Mouse (Mus musculus): ENCODE data around the gene Pkib.
A peak's percentile ranks its signal among the peaks of the same experiment; 100 is the strongest.

Gene Pkib

GRCm38 (mm10) chr10:57631896-57632867, at the start of gene Pkib:
TSS of gene Pkib (plus strand) at chr10:57631981.
- DNase-seq, result peak; percentile 18 to 33

DNA sequence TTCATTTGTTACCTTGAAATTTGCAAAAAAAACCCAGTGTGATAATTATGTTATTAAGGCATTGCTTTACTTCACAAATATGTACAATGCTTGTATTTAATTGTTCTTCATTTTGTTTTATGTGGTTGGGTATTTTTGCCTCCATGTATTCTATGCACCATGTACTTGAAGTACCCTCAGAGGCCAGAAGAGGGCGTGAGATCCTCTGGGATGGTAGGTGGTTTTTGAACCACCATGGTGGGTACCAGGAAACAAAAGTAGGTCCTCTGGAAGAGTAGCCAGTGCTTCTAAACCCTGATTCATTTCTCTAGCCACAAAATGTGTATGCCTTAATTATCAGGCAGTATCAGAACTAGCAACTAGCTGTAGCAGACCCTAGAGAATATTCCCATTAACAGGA, 47.9 kb upstream of the Pkib start:
- DNase-seq, result peak in 1 of 2 experiments; percentile 3

- no peak for DNase-seq
Observed at GRCm38 (mm10) chr10:57594266-57594665, 37.5 kb upstream of the Pkib start.

DNA sequence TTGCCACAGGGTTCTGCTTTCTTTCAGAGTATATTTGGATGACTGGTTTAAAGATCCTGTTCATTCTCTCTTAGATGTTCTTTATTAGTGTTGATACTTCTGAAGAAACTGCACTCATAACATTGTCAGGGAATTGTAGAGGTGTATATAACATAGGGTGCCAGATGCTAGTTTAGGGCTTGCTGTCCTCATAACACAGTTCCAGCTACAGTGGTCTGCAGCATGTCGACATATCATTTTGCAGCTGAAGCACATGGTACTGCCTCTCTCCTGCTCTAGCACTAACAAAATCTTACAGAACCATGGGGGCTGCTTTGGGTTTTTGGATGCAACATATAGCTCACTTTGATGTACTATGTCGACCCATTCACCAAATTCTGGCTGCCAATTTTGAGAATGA, 34.6 kb upstream of the Pkib start:
- DNase-seq, result no peak

- no peak for DNase-seq
Observed at GRCm38 (mm10) chr10:57602951-57603350, 28.8 kb upstream of the Pkib start.

DNA sequence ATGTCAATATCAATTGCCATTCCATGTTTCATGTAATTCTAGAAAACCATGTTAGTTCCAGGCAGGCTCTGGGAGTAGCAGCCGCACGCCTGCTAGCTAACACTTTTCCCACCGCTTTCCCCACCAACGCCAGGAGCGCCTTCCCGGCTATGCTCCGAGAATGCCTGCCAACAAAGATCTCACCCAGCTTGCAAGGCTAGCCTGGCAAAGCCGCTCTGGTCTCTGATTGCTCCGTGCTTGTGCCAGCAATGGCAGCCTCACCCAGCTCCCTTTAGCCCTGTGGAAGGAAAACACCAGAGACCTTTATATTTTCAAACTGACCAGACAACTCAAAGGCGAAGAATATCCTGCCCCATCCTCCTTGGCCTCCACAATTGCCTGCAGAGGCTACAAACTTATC, 8.5 kb upstream of the Pkib start:
- DNase-seq, result no peak

DNA sequence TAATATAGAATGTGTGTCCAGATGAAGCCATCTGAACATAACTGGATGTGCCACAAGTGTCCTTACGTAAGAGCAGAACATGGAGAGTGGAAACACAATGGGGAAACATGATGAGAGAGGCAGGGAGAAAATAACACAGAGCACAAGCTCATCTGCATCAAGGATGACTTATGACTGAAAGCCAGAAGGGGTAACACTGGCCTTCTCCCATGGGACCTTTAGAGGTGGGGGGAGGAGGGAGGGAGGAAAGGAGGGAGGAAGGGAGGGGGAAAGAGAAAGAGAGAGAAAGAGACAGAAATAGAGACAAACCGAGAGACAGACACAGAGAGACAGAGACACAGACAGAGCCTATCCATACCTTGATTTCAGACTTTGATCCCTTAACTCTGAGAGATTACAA, 4.0 kb upstream of the Pkib start:
- DNase-seq, result no peak

- no peak for DNase-seq
Observed at GRCm38 (mm10) chr10:57630557-57630956, 1.2 kb upstream of the Pkib start.

GRCm38 (mm10) chr10:57632868-57633240, 1.1 kb downstream of the Pkib start:
- no peak for DNase-seq

DNA sequence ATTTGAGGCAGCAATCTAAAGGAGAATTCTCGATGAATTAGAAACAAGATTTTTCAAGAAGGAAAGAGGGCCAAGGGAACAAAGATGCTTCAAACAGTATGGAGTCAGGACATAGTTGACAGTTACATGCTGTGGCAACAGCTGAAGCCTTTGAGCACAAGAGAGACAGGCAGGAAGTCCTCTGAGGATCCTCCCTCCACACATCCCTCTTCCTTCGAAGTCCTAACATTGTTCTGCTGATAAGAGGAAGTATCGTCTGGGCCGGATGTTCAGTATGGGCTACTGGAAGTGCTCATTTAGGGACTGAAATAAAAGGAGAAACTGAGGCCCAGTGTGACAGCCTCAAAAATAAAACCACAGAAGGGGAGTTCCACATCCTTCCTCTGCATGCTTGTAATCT, 5.2 kb downstream of the Pkib start:
- no peak for DNase-seq

DNA sequence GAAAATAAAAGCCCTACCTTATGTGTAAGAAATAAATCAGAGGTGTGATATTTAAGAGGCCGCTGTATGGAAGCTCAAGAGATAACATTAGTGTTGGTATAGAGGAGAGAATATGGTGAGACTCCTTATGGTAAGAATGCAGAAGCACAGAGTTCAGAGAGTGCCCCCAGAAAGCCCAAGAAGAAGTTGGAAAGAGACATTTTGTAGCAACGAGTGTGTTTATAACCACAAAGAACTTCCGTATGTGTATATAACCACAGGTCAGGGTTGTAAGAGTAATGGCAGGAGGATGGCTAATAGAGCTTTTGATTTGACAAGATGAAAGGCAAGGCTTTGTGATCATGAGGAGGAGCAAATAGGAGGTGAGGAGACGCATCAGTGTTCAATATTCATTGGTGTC, 6.5 kb downstream of the Pkib start:
- DNase-seq, result no peak

GRCm38 (mm10) chr10:57639540-57639939, 7.8 kb downstream of the Pkib start:
- no peak for DNase-seq

DNA sequence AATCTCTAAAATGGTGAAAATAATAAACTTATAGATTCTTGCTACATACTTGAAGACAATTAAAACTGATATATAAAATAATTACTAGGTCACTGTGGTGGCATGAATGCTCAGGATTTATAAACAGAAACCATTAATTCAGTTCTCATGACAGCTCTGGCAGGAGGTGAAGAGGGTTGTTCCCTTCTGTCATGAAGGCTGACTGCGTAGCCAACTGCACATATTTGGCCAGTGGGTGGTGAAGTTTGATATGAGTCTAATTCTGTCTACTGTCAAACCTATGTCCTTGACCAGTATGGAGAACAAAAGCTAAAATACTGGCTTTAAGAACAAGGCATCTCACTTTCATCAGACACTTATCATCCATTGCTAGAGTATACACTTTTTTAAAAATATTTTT, 21.5 kb downstream of the Pkib start:
- no peak for DNase-seq

- no peak for DNase-seq
Observed at GRCm38 (mm10) chr10:57660505-57660904, 28.7 kb downstream of the Pkib start.

- DNase-seq, result no peak
Observed at GRCm38 (mm10) chr10:57663758-57664157, 32.0 kb downstream of the Pkib start.

DNA sequence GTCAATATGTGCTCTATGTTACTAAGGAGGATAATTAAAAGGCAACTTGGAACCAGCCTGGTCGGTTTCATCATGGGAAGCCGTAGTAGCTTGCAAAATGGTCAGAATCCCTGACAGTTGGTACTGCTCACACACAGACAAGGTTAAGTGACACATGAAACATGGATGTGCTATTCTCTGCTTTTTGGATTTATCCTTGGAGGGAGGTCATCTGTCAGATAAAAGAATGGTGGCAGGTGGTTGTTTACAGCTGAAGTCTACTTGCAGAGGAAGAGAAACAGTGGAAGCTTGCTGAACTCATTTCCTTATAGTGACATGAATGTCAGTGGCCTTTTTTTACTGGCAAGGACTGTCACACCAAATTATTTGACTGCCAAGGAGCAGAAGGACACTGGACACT, 32.5 kb downstream of the Pkib start:
- no peak for DNase-seq

DNA sequence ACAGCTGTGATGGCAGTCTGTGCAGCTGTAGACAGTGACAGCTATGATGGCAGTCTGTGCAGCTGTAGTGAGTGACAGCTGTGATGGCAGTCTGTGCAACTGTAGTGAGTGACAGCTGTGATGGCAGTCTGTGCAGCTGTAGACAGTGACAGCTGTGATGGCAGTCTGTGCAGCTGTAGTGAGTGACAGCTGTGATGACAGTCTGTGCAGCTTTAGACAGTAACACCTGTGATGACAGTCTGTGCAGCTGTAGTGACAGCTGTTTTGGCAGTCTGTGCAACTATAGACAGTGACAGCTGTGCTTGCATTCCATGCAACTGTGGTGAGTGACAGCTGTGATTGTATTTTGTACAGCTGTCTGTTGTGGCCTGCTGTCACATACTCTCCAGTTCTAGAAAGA, 44.0 kb downstream of the Pkib start:
- no peak for DNase-seq

GRCm38 (mm10) chr10:57687999-57688398, 56.2 kb downstream of the Pkib start:
- DNase-seq, result no peak

- DNase-seq, result no peak
Observed at GRCm38 (mm10) chr10:57690161-57690560, 58.4 kb downstream of the Pkib start.

DNA sequence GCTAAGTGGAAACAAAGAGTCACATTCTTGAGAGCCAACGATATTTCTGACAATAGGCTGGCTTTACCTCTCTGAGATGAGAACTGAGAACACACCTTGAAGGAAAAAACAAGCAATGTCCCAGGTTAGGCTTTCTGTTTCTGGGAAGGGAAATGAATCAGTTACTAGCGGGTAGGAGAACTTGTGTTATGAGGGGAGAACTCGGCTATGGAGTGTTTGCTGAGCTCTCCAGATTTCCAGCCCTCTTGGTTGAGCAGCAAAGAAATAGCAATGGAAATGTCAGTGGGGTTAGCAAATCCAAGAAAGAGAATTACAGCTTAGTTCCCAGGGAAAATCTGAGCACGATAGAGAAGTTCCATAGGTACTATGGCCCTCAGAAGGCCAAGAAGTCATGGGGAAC, 70.5 kb downstream of the Pkib start:
- no peak for DNase-seq

DNA sequence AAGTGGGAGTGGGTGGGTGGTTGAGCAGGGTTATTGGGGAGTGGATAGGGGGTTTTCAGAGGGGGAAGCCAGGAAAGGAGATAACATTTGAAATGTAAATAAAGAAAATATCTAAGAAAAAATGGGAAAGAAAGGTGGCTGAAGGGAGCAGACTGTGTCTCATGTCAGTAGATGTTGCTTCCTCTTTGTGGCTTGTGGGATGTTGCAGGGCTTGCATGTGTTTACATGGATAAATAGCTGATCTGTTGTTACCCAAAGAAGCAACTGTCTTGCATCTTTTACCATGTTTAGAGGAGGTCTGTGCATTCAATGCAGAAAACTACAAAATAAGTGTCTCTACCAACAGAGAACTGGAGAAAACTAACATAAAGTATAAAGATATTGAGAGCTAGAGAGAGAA, 89.3 kb downstream of the Pkib start:
- no peak for DNase-seq

GRCm38 (mm10) chr10:57722363-57722762, 90.6 kb downstream of the Pkib start:
- DNase-seq, result no peak

DNA sequence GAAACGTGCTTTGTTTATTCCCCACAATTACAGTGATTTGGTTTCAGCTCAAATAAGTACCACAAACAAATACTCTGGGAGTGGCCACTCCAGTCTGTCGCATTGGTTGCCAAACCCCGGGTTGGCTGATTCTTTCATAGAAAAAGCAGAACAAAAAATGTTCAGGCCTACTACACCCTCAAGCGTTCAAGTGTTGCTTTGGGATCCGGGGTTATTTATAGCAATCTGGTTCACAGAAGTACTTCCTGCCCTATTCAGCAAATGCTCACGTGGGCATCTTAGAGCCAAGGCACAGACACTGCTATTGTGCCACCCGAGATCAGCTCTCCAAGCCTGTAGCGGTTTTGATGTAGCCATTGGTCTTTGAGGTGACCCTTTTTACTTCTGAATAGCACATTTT, 95.9 kb downstream of the Pkib start:
- DNase-seq, result peak in 1 of 2 experiments; percentile 6

GRCm38 (mm10) chr10:57731672-57732071, 99.9 kb downstream of the Pkib start:
- no peak for DNase-seq

DNA sequence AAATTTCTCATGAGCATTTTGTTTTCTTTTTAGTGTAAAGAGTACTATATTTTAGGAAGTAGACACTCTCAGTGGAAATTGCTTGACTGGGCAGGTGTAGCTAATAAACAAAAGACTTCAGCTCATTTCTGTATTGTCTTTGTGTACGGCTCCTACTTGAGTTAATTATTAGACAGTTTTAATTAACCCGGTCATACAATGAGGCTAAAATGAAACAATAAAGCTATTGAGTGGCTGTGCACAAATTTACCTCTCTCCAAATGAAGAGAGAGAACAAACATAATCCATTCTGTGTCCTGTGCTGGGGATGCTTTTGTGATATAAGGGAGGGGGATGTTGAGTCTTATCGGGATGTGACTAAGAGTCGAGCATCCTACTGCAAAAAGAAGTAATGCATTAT, 109.0 kb downstream of the Pkib start:
- DNase-seq, result no peak

All from thymus, postnatal 36 days (tissue).